Mouse (Mus musculus) heart, embryonic 10.5 days (tissue): ENCODE measurements around the gene Cpt1c. TPM values are rescaled to one million over a fixed set of nuclear protein-coding genes. Genes with fewer than 3 reads are reported as not detected.
A peak's percentile ranks its signal among the peaks of the same experiment; 100 is the strongest.

ENCODE experiments used
- DNase-seq: peaks from one replicate; pipeline ENCODE4 v3.0.0-alpha.2; 2017; ENCODE audit warnings: low spot score
- H3K27ac ChIP-seq: fragments of 300-500 bp; sonication (generic); 2 replicates; pipeline ENCODE4 v1.5.1; 2016; ENCODE audit warnings: mild to moderate bottlenecking
- H3K27me3 ChIP-seq: fragments of 300-500 bp; sonication (generic); 2 replicates; pipeline ENCODE4 v1.6.1; 2016; ENCODE audit warnings: mild to moderate bottlenecking; ENCODE audit not compliant: poor library complexity, insufficient read depth, severe bottlenecking
- H3K36me3 ChIP-seq: fragments of 300-500 bp; sonication (generic); 2 replicates; pipeline ENCODE4 v1.6.1; 2016; ENCODE audit warnings: mild to moderate bottlenecking, moderate library complexity
- H3K4me1 ChIP-seq: fragments of 300-500 bp; sonication (generic); 2 replicates; pipeline ENCODE4 v1.6.1; 2016; ENCODE audit warnings: mild to moderate bottlenecking
- H3K4me3 ChIP-seq: fragments of 300-500 bp; sonication (generic); 2 replicates; pipeline ENCODE4 v1.5.1; 2016; ENCODE audit warnings: mild to moderate bottlenecking, moderate library complexity
- H3K9me3 ChIP-seq: fragments of 300-500 bp; sonication (generic); 2 replicates; pipeline ENCODE4 v1.6.1; 2016; ENCODE audit warnings: mild to moderate bottlenecking, moderate library complexity
- WGBS: fragments of 180-500 bp; shearing (Covaris S2); methylation state at CpG from one replicate; pipeline ENCODE4 v1.1.7; 2016; 5-methylcytosine and 5-hydroxymethylcytosine counted together
- polyA plus RNA-seq: library from polyadenylated mRNA; unstranded; fragments of >200 nt; fragmentation: Nextera tagmentation; extraction: Ambion mirVana; gene quantifications from 2 replicates; pipeline ENCODE4 v1.2.1, GENCODE M21; 2016

Gene Cpt1c
- polyA plus RNA-seq, 1 experiment from 2014 or later, result 19.1 TPM

GRCm38 (mm10) chr7:44970231-44970691, 4.4 kb downstream of the Cpt1c start:
- peak overlapping the region; percentile 89 for H3K27ac ChIP-seq
- H3K27me3 ChIP-seq, result no peaks in the 10 kb centered on the region
- under 1% methylated on average over 36 of the region's 36 CpGs for WGBS

GRCm38 (mm10) chr7:44966638-44967037, 8.0 kb downstream of the Cpt1c start:
- Histone ChIP-seq H3K27ac (no peak overlapping the region), H3K36me3 (peaks cover 38% of the 10 kb centered on the region; the same call in 1 of the 2 replicates), H3K27me3 (no peaks in the 10 kb centered on the region), H3K4me1 (peaks cover 21% of the 10 kb centered on the region), H3K9me3 (no peaks in the 10 kb centered on the region), H3K4me3 (no peak overlapping the region)
- WGBS, result 62% methylated on average over 15 of the region's 15 CpGs
- DNase-seq, result no peak

More at GRCm38 (mm10) chr7:44970231-44970691, 4.4 kb downstream of the Cpt1c start:
- H3K4me1 ChIP-seq, result peaks cover 33% of the 10 kb centered on the region
- no peaks in the 10 kb centered on the region for H3K9me3 ChIP-seq
- peak overlapping the region; percentile 71 for H3K4me3 ChIP-seq
- H3K36me3 ChIP-seq, result peaks cover 14% of the 10 kb centered on the region
- peak; percentile 97 for DNase-seq

GRCm38 (mm10) chr7:44965975-44966374, 8.7 kb downstream of the Cpt1c start:
- WGBS, result 80% methylated on average over 7 of the region's 7 CpGs
- peaks cover 44% of the 10 kb centered on the region; the same call in 1 of the 2 replicates for H3K36me3 ChIP-seq

GRCm38 (mm10) chr7:44964990-44965389, 9.7 kb downstream of the Cpt1c start:
- H3K36me3 ChIP-seq, result peaks cover 49% of the 10 kb centered on the region; the same call in 1 of the 2 replicates
- 81% methylated on average over 13 of the region's 13 CpGs for WGBS

More at GRCm38 (mm10) chr7:44965975-44966374, 8.7 kb downstream of the Cpt1c start:
- no peak for DNase-seq
- Histone ChIP-seq H3K27ac (no peak overlapping the region), H3K4me3 (no peak overlapping the region), H3K4me1 (peaks cover 15% of the 10 kb centered on the region), H3K9me3 (no peaks in the 10 kb centered on the region), H3K27me3 (no peaks in the 10 kb centered on the region)

GRCm38 (mm10) chr7:44962831-44963230, 11.8 kb downstream of the Cpt1c start:
- DNase-seq, result no peak
- Histone ChIP-seq H3K27ac (no peak overlapping the region), H3K4me3 (no peak overlapping the region), H3K9me3 (no peaks in the 10 kb centered on the region), H3K36me3 (peaks cover 54% of the 10 kb centered on the region), H3K27me3 (no peaks in the 10 kb centered on the region), H3K4me1 (0 out of 2 replicates have a peak, but pooled peaks cover under 1% of the 10 kb centered on the region)
- WGBS, result 85% methylated on average over 5 of the region's 5 CpGs

More at GRCm38 (mm10) chr7:44964990-44965389, 9.7 kb downstream of the Cpt1c start:
- no peaks in the 10 kb centered on the region for H3K9me3 ChIP-seq
- no peak for DNase-seq
- H3K27ac ChIP-seq, result no peak overlapping the region
- peaks cover 5% of the 10 kb centered on the region for H3K4me1 ChIP-seq
- no peaks in the 10 kb centered on the region for H3K27me3 ChIP-seq
- H3K4me3 ChIP-seq, result no peak overlapping the region

GRCm38 (mm10) chr7:44962337-44962736, 12.3 kb downstream of the Cpt1c start:
- no peaks in the 10 kb centered on the region for H3K9me3 ChIP-seq
- no peak overlapping the region for H3K27ac ChIP-seq
- H3K27me3 ChIP-seq, result peaks cover 4% of the 10 kb centered on the region; the same call in 1 of the 2 replicates
- peaks cover 6% of the 10 kb centered on the region; the same call in 1 of the 2 replicates for H3K4me1 ChIP-seq
- no peak overlapping the region for H3K4me3 ChIP-seq
- WGBS, result 69% methylated on average over 8 of the region's 8 CpGs
- H3K36me3 ChIP-seq, result peaks cover 54% of the 10 kb centered on the region
- no peak for DNase-seq

GRCm38 (mm10) chr7:44960512-44960910, 14.1 kb downstream of the Cpt1c start:
- Histone ChIP-seq H3K4me3 (no peak overlapping the region), H3K27ac (no peak overlapping the region), H3K4me1 (peaks cover 6% of the 10 kb centered on the region; the same call in 1 of the 2 replicates), H3K36me3 (peaks cover 43% of the 10 kb centered on the region), H3K9me3 (no peaks in the 10 kb centered on the region), H3K27me3 (peaks cover 5% of the 10 kb centered on the region; the same call in 1 of the 2 replicates)
- 85% methylated on average over 13 of the region's 13 CpGs for WGBS
- no peak for DNase-seq

- Histone ChIP-seq H3K27ac (no peak overlapping the region), H3K9me3 (no peaks in the 10 kb centered on the region), H3K27me3 (peaks cover 5% of the 10 kb centered on the region; the same call in 1 of the 2 replicates), H3K4me1 (peaks cover 6% of the 10 kb centered on the region; the same call in 1 of the 2 replicates), H3K36me3 (peaks cover 38% of the 10 kb centered on the region), H3K4me3 (0 out of 2 replicates have a peak overlapping the region, but pooled peaks have one; percentile 3)
- no peak for DNase-seq
- 86% methylated on average over 10 of the region's 10 CpGs for WGBS
Measured at GRCm38 (mm10) chr7:44959874-44960511, 14.7 kb downstream of the Cpt1c start.

GRCm38 (mm10) chr7:44959281-44959680, 15.4 kb downstream of the Cpt1c start:
- H3K9me3 ChIP-seq, result no peaks in the 10 kb centered on the region
- peaks cover 6% of the 10 kb centered on the region; the same call in 1 of the 2 replicates for H3K4me1 ChIP-seq
- peaks cover 36% of the 10 kb centered on the region for H3K36me3 ChIP-seq
- peaks cover 6% of the 10 kb centered on the region; the same call in 1 of the 2 replicates for H3K27me3 ChIP-seq
- H3K4me3 ChIP-seq, result no peak overlapping the region
- H3K27ac ChIP-seq, result no peak overlapping the region
- WGBS, result 67% methylated on average over 8 of the region's 8 CpGs
- DNase-seq, result no peak

- 53% methylated on average over 7 of the region's 7 CpGs for WGBS
- H3K4me1 ChIP-seq, result peaks cover 6% of the 10 kb centered on the region; the same call in 1 of the 2 replicates
- no peak for DNase-seq
- H3K36me3 ChIP-seq, result peaks cover 28% of the 10 kb centered on the region
- H3K27me3 ChIP-seq, result peaks cover 11% of the 10 kb centered on the region; the same call in 1 of the 2 replicates
- H3K9me3 ChIP-seq, result no peaks in the 10 kb centered on the region
- H3K27ac ChIP-seq, result no peak overlapping the region
- H3K4me3 ChIP-seq, result no peak overlapping the region
Measured at GRCm38 (mm10) chr7:44958208-44958607, 16.4 kb downstream of the Cpt1c start.

- peaks cover 15% of the 10 kb centered on the region for H3K4me1 ChIP-seq
- H3K4me3 ChIP-seq, result no peak overlapping the region
- H3K9me3 ChIP-seq, result no peaks in the 10 kb centered on the region
- no peak overlapping the region for H3K27ac ChIP-seq
- peak; percentile 71 for DNase-seq
- peaks cover 11% of the 10 kb centered on the region; the same call in 1 of the 2 replicates for H3K27me3 ChIP-seq
- H3K36me3 ChIP-seq, result peaks cover 21% of the 10 kb centered on the region
- 66% methylated on average over 20 of the region's 20 CpGs for WGBS
Measured at GRCm38 (mm10) chr7:44957183-44957835, 17.3 kb downstream of the Cpt1c start.

GRCm38 (mm10) chr7:44956266-44956665, 18.4 kb downstream of the Cpt1c start:
- WGBS, result 63% methylated on average over 6 of the region's 6 CpGs
- H3K27ac ChIP-seq, result no peak overlapping the region
- peaks cover 13% of the 10 kb centered on the region for H3K36me3 ChIP-seq
- no peak overlapping the region for H3K4me3 ChIP-seq
- peaks cover 20% of the 10 kb centered on the region for H3K27me3 ChIP-seq
- H3K9me3 ChIP-seq, result no peaks in the 10 kb centered on the region
- no peak for DNase-seq
- peaks cover 24% of the 10 kb centered on the region for H3K4me1 ChIP-seq

- no peak overlapping the region for H3K4me3 ChIP-seq
- peaks cover 24% of the 10 kb centered on the region for H3K4me1 ChIP-seq
Measured at GRCm38 (mm10) chr7:44955628-44956027, 19.0 kb downstream of the Cpt1c start.

More at GRCm38 (mm10) chr7:44955628-44956027, 19.0 kb downstream of the Cpt1c start:
- peaks cover 27% of the 10 kb centered on the region for H3K27me3 ChIP-seq
- no peak for DNase-seq
- peaks cover 7% of the 10 kb centered on the region for H3K36me3 ChIP-seq
- H3K9me3 ChIP-seq, result no peaks in the 10 kb centered on the region
- H3K27ac ChIP-seq, result no peak overlapping the region
- WGBS, result 53% methylated on average over 5 of the region's 5 CpGs
